Mouse (Mus musculus): ENCODE results near the gene Mpzl1. TPM values are rescaled to one million over a fixed set of nuclear protein-coding genes. Genes with fewer than 3 reads are reported as not detected.

The Mpzl1 gene
- total RNA-seq, 2 experiments from 2014 or later = 4.8 to 5.3 TPM

GRCm38 (mm10) chr1:165617166-165617891 is 17.0 kb downstream of the Mpzl1 start:
- no peak for DNase-seq (ENCODE audit: low spot score)

DNA sequence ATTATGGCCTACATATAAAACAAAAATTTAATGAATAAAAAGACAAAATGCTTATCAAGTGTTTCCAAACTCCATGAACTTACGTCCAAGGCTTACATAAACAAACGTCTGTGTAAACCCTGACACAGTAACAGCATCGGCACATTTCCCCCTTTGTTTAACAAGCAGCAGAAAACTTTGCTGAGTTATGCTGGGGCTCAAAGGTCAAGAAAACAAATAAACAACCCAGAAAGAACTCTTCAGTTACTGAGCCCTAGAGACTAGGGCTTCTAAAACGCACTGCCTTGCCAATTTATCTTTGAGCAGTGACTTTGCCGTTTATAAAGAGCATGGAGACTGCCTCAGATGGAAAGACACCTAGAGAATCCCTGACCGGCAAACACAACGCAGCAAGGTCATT is 17.7 kb downstream of the Mpzl1 start:
- no peak for DNase-seq (ENCODE audit: low spot score)

DNA sequence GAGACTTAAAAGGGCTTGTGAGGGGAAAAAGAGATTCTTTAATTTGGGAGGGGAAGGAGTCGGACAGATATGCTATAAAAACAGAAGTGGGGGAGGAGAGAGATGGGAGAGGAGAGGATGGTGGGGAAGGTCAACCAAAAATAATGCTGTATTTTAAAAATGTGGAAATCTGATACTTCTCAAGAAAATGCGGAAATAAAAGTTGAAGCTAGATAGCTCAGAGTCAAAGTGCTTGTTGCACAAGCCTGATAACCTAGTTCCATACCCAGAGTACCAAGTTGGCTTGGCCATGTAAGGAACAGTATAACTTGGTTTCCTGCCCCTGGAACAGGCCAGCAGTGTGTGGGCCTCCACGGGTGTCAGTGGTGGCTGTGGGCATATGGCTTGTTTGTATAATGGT is 19.5 kb downstream of the Mpzl1 start:
- no peak for DNase-seq (ENCODE audit: low spot score)

GRCm38 (mm10) chr1:165613926-165614325 is 20.4 kb downstream of the Mpzl1 start:
- no peak for DNase-seq (ENCODE audit: low spot score)

DNA sequence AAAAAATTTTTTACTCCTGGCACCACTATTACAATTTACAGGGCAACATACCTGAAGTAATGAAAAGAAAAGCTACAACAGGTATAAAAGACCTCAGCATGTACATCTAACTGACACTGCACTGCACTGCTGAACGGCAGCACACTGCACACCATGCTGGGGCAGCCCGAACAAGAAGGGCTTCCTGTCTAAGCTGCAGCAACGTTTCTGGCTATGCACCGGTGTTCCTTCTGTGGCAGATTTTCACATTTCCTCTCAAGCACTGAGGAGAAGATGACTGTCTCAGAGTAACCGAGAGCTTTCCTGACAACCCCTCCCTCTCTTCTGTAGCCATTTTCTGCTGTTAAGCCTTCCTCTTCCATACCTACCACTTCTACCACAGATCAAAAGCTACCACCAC is 21.6 kb downstream of the Mpzl1 start:
- DNase-seq (ENCODE audit: low spot score) = no peak

- no peak for DNase-seq (ENCODE audit: low spot score)
These were observed 23.9 kb downstream of the Mpzl1 start for GRCm38 (mm10) chr1:165610321-165610999.

DNA sequence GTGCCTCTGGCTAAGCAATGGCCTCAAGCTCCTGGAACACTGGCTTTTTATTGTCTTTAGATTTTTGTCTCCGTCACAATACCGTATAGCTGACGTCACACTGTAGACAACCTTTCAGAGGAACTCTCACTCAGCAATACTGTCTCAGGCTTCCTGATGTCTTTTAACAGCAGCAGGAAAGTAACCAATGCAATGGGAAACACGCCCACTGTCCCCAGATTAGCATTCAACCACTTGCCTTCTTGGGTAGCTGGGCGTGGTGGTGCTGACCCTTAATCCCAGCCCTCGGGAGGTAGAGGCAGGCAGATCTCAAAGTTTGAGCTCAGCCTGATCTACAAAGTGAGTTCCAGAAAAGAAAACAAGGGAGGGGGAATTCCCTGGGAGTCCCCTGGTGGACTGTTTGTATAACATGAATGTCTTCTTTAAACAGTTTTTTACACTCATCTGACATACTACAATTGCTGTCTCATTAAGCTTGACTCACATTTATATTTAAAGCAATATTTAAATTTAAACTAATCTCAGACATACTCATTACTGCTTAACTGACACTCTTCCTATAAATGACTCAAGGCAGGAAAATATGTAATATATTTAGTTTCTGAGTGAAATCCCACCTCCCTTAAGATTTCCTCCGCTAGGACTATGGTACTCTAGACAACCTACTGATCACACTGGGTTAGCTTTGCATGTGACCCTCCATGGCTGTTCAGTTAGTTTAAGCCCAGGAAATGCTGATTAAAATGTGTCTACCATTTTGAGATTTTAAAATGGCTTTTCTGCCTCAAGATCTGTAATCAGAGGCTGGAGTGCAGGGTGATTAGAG is 24.6 kb downstream of the Mpzl1 start:
- no peak for DNase-seq (ENCODE audit: low spot score)

DNA sequence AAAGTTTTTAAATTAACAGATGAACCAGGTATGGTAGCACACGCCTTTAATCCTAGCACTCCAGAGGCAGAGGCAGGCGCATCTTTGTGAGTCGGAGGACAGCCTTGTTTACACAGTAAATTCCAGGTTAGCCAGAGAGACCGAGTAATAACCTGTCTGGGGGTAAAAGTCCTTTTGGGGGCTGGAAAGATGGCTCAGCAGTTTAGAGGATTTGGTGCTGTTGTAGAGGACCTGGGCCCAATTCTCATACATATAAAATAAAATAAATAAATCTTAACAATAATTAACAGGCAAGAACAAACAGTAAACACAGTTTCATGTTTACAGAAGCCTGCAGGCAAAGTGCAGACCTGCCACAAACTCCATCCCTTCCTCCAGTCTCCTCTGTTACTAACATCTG is 25.4 kb downstream of the Mpzl1 start:
- DNase-seq (ENCODE audit: low spot score) = no peak

DNA sequence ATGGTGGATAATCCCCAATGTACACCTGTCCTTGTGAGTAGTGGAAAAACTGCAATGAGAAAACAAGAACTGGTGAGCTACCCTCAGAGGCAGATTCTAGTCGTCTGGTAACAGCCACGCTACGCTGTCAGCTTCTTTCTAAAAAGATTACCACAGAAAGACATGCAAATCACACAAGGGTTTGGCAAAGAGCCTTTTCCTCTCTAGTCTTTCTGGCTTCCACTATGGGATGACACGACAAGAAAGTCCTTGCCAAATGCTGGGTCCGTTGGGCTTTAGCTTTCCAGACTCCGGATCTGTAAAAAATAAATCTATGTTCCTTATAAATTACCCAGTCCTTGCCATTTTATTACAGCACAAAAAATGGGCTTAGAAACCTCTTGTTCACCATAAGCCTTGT is 28.6 kb downstream of the Mpzl1 start:
- DNase-seq (ENCODE audit: low spot score) = peak; percentile 47

- DNase-seq (ENCODE audit: low spot score) = no peak
These were observed 29.2 kb downstream of the Mpzl1 start for GRCm38 (mm10) chr1:165605108-165605507.

DNA sequence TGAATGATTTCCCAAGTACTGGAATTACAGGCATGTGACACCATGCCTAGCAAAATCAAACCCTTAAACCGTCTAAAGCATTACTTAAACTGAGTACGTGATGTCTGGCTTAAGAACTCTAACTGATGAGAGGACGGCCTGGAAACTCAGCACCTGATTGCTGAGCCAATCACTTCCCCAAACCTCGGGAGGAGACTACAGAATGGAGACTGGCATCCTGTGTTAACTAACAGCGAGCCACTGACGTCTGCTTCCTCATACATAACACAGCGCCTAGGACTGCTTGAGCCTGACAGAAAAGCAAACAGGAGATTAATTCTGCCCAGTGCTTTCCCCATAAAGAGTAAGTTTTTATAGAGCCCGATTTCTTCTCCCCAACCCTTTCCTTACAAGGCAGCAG is 30.1 kb downstream of the Mpzl1 start:
- DNase-seq (ENCODE audit: low spot score) = no peak

GRCm38 (mm10) chr1:165603218-165603617 is 31.1 kb downstream of the Mpzl1 start:
- DNase-seq (ENCODE audit: low spot score) = no peak

- no peak for DNase-seq (ENCODE audit: low spot score)
These were observed 32.5 kb downstream of the Mpzl1 start for GRCm38 (mm10) chr1:165601775-165602280.

DNA sequence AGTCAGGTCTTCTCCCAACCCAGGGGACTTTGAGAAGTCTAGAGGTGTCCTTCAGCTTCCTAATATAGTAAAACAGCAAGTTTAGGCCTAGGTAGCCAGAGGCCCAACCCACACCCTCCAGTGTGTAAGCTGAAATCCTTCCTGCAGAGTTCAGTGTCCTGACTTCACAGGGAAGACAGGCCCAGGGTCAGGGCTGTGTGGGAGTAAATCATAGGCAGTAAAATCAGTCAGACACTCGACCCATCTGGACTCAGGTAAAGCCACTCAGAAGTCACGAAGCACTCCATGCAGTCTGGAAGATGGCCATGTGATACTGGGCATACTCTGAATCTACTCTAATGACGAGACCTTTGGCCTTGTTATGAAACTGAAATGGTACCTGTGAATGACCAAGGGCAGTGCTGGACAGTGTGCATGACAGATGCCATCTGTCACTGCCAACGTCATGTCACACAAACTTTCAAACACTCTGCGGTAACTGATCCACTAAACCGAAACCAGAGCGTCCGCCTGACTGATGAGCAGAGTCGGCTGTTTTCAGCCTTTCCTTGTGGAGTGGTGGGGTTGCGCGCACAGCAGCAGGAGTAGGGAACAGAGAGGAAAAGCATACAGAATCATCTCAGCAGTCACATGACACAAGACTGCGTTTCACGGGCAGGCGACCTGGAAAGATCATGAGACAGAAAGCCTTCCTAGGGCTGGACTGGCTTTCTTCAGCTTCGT is 39.5 kb downstream of the Mpzl1 start:
- peak; percentile 75 for DNase-seq (ENCODE audit: low spot score)

DNA sequence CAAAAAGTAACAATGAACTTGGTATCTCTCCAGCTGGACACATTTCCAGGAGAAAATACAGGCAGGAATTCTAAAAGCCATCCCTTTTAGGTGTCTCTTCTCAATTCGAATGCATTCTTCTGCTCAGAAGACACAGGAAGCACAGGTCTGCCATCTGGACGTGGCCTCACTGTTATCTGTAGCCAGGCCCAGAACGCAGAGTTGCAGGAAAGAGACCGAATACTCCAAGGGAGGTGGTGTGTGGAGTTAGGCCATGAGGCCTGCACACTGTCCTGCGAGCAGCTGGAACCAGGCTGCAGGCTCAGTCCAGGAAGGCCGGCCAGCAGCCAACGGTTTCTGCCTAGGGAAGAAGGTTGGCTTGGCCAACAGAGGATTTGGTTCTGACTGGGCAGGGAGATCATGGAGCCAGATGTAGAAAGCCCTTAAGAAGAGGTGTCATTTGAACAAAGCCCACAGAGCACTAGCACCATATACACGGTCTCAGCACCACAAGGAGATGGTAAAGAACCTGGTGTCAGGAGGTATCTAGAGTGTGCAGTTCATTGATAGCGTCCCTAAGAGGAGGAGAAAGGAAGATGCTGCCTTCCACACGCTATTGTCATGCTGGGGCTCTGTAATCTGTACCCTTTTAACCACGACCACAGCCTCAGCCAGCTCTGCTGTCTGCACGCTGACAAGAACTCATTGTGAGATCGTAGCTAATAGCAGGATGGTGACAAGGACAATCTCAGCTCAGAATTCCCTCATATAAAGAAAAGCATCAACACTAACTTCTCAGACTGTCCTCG is 41.8 kb downstream of the Mpzl1 start:
- peak; percentile 70 for DNase-seq (ENCODE audit: low spot score)

DNA sequence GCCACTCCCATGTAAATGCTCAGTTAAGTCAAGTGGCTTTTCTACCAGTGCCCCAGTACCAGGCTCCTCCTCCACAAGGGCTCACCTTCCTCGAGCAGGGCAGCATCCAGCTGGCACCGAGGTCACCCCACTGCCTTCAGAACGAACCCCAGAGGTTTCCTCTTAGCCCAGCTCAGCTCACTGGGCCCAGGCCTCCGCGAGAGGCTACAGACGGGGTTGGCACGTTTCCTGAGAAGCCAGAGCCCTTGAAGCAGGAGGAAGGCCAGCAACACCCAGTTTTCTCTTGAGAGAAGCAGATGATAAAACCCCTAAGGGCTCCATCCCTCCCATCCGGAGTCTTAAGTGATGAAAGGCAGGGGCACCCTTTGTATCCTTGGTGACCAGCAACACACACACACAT is 43.6 kb downstream of the Mpzl1 start:
- no peak for DNase-seq (ENCODE audit: low spot score)

DNA sequence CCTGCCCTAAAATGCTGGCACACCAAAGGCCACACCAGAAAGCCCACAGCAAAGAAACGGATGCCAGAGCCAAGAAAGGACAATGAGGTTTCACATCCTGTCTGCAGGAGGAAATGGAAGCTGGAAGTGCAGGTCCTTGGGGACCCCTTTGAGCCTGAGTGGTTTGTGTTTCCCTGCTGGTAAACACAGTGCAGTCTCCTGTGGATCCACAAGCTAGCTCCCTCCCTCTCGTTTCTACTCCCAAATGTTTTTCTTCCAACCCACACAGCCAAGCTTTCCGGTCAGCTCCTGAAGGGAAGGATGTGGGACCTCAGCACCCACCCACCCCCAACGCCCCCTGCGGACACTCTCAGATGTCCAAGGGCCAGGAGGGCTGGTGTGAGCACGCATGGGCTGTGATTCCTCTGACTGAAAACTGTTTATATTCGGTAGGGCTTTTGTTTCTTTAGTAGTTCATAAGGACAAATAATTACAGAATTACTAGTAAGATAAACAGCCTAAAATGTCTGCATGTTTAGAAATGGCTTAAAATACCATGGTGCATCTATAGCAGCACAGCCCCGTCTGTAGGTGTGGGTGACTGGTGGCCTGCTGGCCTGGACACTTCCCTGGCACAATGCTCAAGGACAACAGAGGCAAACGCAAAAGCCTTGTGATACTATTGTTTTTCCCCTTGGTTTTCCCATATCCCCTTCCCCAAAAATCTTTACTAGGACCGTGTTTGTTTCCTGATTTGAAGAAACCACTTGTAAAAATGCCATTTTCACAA is 44.9 kb downstream of the Mpzl1 start:
- peak; percentile 47 for DNase-seq (ENCODE audit: low spot score)

GRCm38 (mm10) chr1:165587845-165588244 is 46.5 kb downstream of the Mpzl1 start:
- DNase-seq (ENCODE audit: low spot score) = peak; percentile 23

GRCm38 (mm10) chr1:165586366-165586765 is 48.0 kb downstream of the Mpzl1 start:
- no peak for DNase-seq (ENCODE audit: low spot score)
